Mouse (Mus musculus): ENCODE results near the gene Arhgap24. TPM values are rescaled to one million over a fixed set of nuclear protein-coding genes. Genes with fewer than 3 reads are reported as not detected.

Arhgap24 gene
- total and polyA plus RNA-seq, 3 experiments = 34.7 to 51.6 (median 47.9) TPM

- TF ChIP-seq JUN (IDR thresholded peaks at IDR 0.05; ENCODE audit: insufficient read depth, low read depth, low read length) (no peak), CHD1 (IDR thresholded peaks at IDR 0.05; ENCODE audit: low read depth, low read length) (no peak; the same call in 1 of the 2 replicates)
Measured at GRCm38 (mm10) chr5:102481215-102482211, at the start of gene Arhgap24 (continued).

DNA sequence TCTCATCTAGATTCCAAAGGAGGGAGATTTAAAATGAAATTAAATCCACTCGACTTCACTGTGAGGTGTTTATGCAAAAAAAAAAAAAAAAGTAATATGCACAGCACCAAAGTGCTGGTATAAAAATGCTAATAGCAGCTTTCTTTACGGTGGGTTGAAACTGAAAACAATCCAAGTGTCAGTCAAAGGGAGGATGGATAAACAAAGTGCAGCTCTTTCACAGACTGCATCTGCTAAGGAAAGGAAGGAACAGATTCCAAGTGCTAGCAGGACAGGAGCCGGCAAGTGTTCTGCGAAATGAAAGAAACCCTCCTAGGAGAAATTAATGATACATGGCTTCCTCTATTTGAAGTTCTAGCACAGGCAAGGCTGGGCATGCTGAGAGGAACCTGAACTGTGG is 47.0 kb upstream of the Arhgap24 start:
- in situ Hi-C loops (cut with MboI; ENCODE audit: low pct_ligation_motif_present, low pct_unique_long_range_greater_than_20kb, low sequenced_read_pairs) (no loop called here), dilution Hi-C loops (cut with MboI; ENCODE audit: extremely low pct_ligation_motif_present, extremely low pct_unique_long_range_greater_than_20kb, low sequenced_read_pairs) (no loop called here)
- no peak overlapping the region for H3K9ac ChIP-seq (ENCODE audit: insufficient read depth, low read depth)
- no peak overlapping the region for H3K27ac ChIP-seq (ENCODE audit: insufficient read depth, low read depth)
- no peaks in the 10 kb centered on the region for H3K79me2 ChIP-seq (replicated peaks; ENCODE audit: control insufficient read depth, extremely low read depth, insufficient read depth, poor library complexity, severe bottlenecking)
- no peaks in the 10 kb centered on the region for H3K27me3 ChIP-seq (replicated peaks)
- H3K4me2 ChIP-seq (ENCODE audit: insufficient read depth, low read depth, poor library complexity, severe bottlenecking) = no peak overlapping the region
- H3K36me3 ChIP-seq (replicated peaks in 1 of 2; ENCODE audit: control insufficient read depth in 1 of 2, insufficient read depth in 1 of 2, low read length in 1 of 2) = no peaks in the 10 kb centered on the region
- H3K4me1 ChIP-seq (ENCODE audit: control insufficient read depth in 1 of 2, insufficient read depth in 2 of 2) = 0 out of 4 replicates have a peak, but pooled peaks cover 0 to 2% of the 10 kb centered on the region in 2 experiments
- no peaks in the 10 kb centered on the region for H3K9me3 ChIP-seq (replicated peaks; ENCODE audit: low read length)
- no peak overlapping the region for H3K4me3 ChIP-seq (replicated peaks in 1 of 3; ENCODE audit: low read depth in 2 of 3, low read length in 2 of 3, poor library complexity in 1 of 3)
- no peak for TF ChIP-seq E2F4 (IDR thresholded peaks at IDR 0.05; ENCODE audit: insufficient replicate concordance, low read depth, low read length)
- no peak for TF ChIP-seq BHLHE40 (IDR thresholded peaks at IDR 0.05; ENCODE audit: low read depth, low read length)
- no peak for TF ChIP-seq POLR2AphosphoS2 (IDR thresholded peaks at IDR 0.05; ENCODE audit: low read depth, low read length)
- no peak for TF ChIP-seq NELFE (IDR thresholded peaks at IDR 0.05; ENCODE audit: low read depth, low read length)
- TF ChIP-seq MAX (IDR thresholded peaks at IDR 0.05; ENCODE audit: low read length) = no peak
- no peak for TF ChIP-seq UBTF (IDR thresholded peaks at IDR 0.05; ENCODE audit: low read depth, low read length)
- TF ChIP-seq NRF1 (IDR thresholded peaks at IDR 0.05; ENCODE audit: low read depth, low read length) = no peak
- no peak for TF ChIP-seq MAFK (IDR thresholded peaks at IDR 0.05; ENCODE audit: insufficient replicate concordance, low read length)
- no peak for TF ChIP-seq MAZ (IDR thresholded peaks at IDR 0.05; ENCODE audit: low read depth, low read length)
- no peak for TF ChIP-seq MEF2A (IDR thresholded peaks at IDR 0.05; ENCODE audit: borderline replicate concordance, low read depth, low read length)
- TF ChIP-seq KAT2A (IDR thresholded peaks at IDR 0.05; ENCODE audit: insufficient replicate concordance, low read length) = no peak
- no peak for TF ChIP-seq USF2 (conservative IDR thresholded peaks at IDR 0.05; ENCODE audit: low read depth, low read length)
- TF ChIP-seq RAD21 (IDR thresholded peaks at IDR 0.05; ENCODE audit: low read depth, low read length) = no peak
- no peak for TF ChIP-seq SMC3 (IDR thresholded peaks at IDR 0.05; ENCODE audit: low read depth, low read length)
- no peak for TF ChIP-seq POLR2A (IDR thresholded peaks at IDR 0.05; ENCODE audit: low read depth, low read length)
- TF ChIP-seq GABPA (IDR thresholded peaks at IDR 0.05; ENCODE audit: insufficient replicate concordance, low read depth, low read length) = no peak
- TF ChIP-seq ZKSCAN1 (IDR thresholded peaks at IDR 0.05; ENCODE audit: borderline replicate concordance, low read depth, low read length) = no peak
- no peak for TF ChIP-seq MYC (IDR thresholded peaks at IDR 0.05; ENCODE audit: low read depth, low read length)
- TF ChIP-seq CHD2 (IDR thresholded peaks at IDR 0.05; ENCODE audit: low read length) = no peak
- no peak for TF ChIP-seq ZMIZ1 (IDR thresholded peaks at IDR 0.05; ENCODE audit: low read depth, low read length)
- no peak for DNase-seq (ENCODE audit: extremely low read depth)
